Mouse (Mus musculus) C2C12 (cell line): Measurements from ENCODE around the gene Nfib. TPM values are rescaled to one million over a fixed set of nuclear protein-coding genes. Genes with fewer than 3 reads are reported as not detected.
A peak's percentile ranks its signal among the peaks of the same experiment; 100 is the strongest.

Experiments
- H3K27me3 ChIP-seq: one replicate; pipeline ENCODE4 v1.6.1; 2011; ENCODE audit not compliant: control insufficient read depth, insufficient read depth, insufficient read length
- H3K36me3 ChIP-seq: one replicate; pipeline ENCODE4 v1.6.1; 2011; ENCODE audit not compliant: control insufficient read depth, insufficient read depth
- H3K4me3 ChIP-seq: one replicate; pipeline ENCODE4 v1.5.1; 2011; ENCODE audit warnings: mild to moderate bottlenecking, control low read depth; ENCODE audit not compliant: poor library complexity, insufficient read depth, severe bottlenecking
- H3K79me2 ChIP-seq: one replicate; pipeline ENCODE4 v1.6.1; 2011; ENCODE audit not compliant: control insufficient read depth, insufficient read depth
- H3K79me3 ChIP-seq: one replicate; pipeline ENCODE4 v1.6.1; 2011; ENCODE audit warnings: low read depth, control low read depth
- H3ac ChIP-seq: one replicate; pipeline ENCODE3; 2011; ENCODE audit warnings: low read depth; ENCODE audit not compliant: control insufficient read depth, insufficient read length
- CEBPB ChIP-seq: IDR thresholded peaks from one replicate; pipeline ENCODE4 v1.6.1; 2011; ENCODE audit warnings: low read depth, mild to moderate bottlenecking, control low read depth, moderate library complexity
- CTCF ChIP-seq: IDR thresholded peaks from one replicate; pipeline ENCODE4 v1.5.1; 2011; ENCODE audit not compliant: control insufficient read depth, insufficient read depth, insufficient read length
- FOSL1 ChIP-seq: IDR thresholded peaks from one replicate; pipeline ENCODE4 v1.8.0; 2011; ENCODE audit warnings: mild to moderate bottlenecking, low read length; ENCODE audit not compliant: poor library complexity, insufficient read depth, severe bottlenecking
- MAX ChIP-seq: IDR thresholded peaks from one replicate; pipeline ENCODE4 v1.6.1; 2011; ENCODE audit warnings: mild to moderate bottlenecking, control low read depth
- MYOD1 ChIP-seq: IDR thresholded peaks from one replicate; pipeline ENCODE4 v1.6.1; 2011; ENCODE audit warnings: low read depth; ENCODE audit not compliant: control insufficient read depth, insufficient read length
- MYOG ChIP-seq: IDR thresholded peaks from one replicate; pipeline ENCODE4 v1.6.1; 2011; ENCODE audit not compliant: control insufficient read depth, insufficient read length; ENCODE audit errors: extremely low read depth
- USF1 ChIP-seq: IDR thresholded peaks from one replicate; pipeline ENCODE4 v1.6.1; 2011; ENCODE audit warnings: low read depth, mild to moderate bottlenecking, control low read depth, moderate library complexity
- polyA plus RNA-seq: library from polyadenylated mRNA; unstranded; fragments of >200 nt; fragmentation: generic; extraction: Trizol; gene quantifications from one replicate; pipeline ENCODE4 v1.2.1, GENCODE M21; 2012; ENCODE audit warnings: missing spikeins

Gene Nfib
- polyA plus RNA-seq, 1 experiment = 5.1 TPM

- Histone ChIP-seq H3K4me3 (no peak overlapping the region), H3ac (no peak overlapping the region), H3K79me3 (no peaks in the 10 kb centered on the region), H3K36me3 (no peaks in the 10 kb centered on the region), H3K27me3 (no peaks in the 10 kb centered on the region), H3K79me2 (no peaks in the 10 kb centered on the region)
- no peak for TF ChIP-seq FOSL1
- no peak for TF ChIP-seq MYOD1
Observed at GRCm38 (mm10) chr4:82598436-82598835, 107.1 kb downstream of the Nfib start.

- Histone ChIP-seq H3K79me3 (no peaks in the 10 kb centered on the region), H3ac (no peak overlapping the region), H3K27me3 (no peaks in the 10 kb centered on the region), H3K4me3 (no peak overlapping the region), H3K36me3 (no peaks in the 10 kb centered on the region), H3K79me2 (no peaks in the 10 kb centered on the region)
- TF ChIP-seq USF1 (no peak), FOSL1 (no peak), MYOD1 (no peak), CTCF (no peak)
Observed at GRCm38 (mm10) chr4:82593681-82594666, 111.6 kb downstream of the Nfib start.

GRCm38 (mm10) chr4:82592086-82593030, 113.2 kb downstream of the Nfib start:
- no peak overlapping the region for H3K4me3 ChIP-seq
- no peaks in the 10 kb centered on the region for H3K79me3 ChIP-seq
- H3K79me2 ChIP-seq = no peaks in the 10 kb centered on the region
- no peaks in the 10 kb centered on the region for H3K36me3 ChIP-seq
- TF ChIP-seq CEBPB (no peak), CTCF (no peak), USF1 (no peak), FOSL1 (no peak), MYOG (no peak)
- H3K27me3 ChIP-seq = no peaks in the 10 kb centered on the region
- no peak overlapping the region for H3ac ChIP-seq

- TF ChIP-seq USF1 (no peak), FOSL1 (no peak), MYOD1 (no peak), CTCF (peak; percentile 57)
- no peaks in the 10 kb centered on the region for H3K79me3 ChIP-seq
- no peak overlapping the region for H3K4me3 ChIP-seq
- no peaks in the 10 kb centered on the region for H3K36me3 ChIP-seq
- no peak overlapping the region for H3ac ChIP-seq
- H3K79me2 ChIP-seq = no peaks in the 10 kb centered on the region
- H3K27me3 ChIP-seq = no peaks in the 10 kb centered on the region
Observed at GRCm38 (mm10) chr4:82589345-82589890, 116.1 kb downstream of the Nfib start.

GRCm38 (mm10) chr4:82588718-82589117, 116.8 kb downstream of the Nfib start:
- no peaks in the 10 kb centered on the region for H3K79me2 ChIP-seq
- H3K4me3 ChIP-seq = no peak overlapping the region
- H3K27me3 ChIP-seq = no peaks in the 10 kb centered on the region
- H3ac ChIP-seq = no peak overlapping the region
- no peaks in the 10 kb centered on the region for H3K36me3 ChIP-seq
- H3K79me3 ChIP-seq = no peaks in the 10 kb centered on the region
- no peak for TF ChIP-seq FOSL1
- no peak for TF ChIP-seq MYOG
- no peak for TF ChIP-seq CTCF
- no peak for TF ChIP-seq USF1
- TF ChIP-seq CEBPB = no peak
- TF ChIP-seq MYOD1 = no peak
- TF ChIP-seq MAX = no peak
